Mouse (Mus musculus): ENCODE data around the gene Il1a.

DNA sequence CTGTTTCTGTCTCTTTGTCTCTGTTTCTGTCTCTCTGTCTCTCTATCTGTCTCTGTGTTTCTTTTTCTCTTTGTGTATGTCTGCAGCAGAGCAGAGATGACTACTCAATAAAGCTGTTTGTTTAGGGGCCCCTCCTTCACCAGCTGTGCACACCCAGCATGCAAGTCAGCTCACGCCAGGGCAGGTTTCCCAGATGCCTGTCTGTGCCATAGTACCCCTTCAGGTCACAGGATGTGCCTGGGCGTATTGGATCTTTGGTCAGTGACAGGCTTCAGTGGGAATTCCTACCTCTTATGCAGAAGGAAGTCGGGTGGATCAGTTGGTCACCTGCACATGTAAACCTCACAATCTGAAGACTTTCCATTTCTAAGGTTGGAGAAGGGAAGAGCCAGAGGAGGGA is 14.4 kb upstream of the Il1a start:
- no peak for TF ChIP-seq CTCF (IDR thresholded peaks at IDR 0.05)
- no peak for TF ChIP-seq EP300 (IDR thresholded peaks at IDR 0.05; ENCODE audit: insufficient read depth, low read depth, low read length)
- TF ChIP-seq POLR2A (IDR thresholded peaks at IDR 0.05; ENCODE audit: insufficient read depth, low read depth, low read length) = no peak
